Mouse (Mus musculus): ENCODE results near the gene Gm17387. TPM values are rescaled to one million over a fixed set of nuclear protein-coding genes. Genes with fewer than 3 reads are reported as not detected.

Gm17387 gene
- total RNA-seq (2014; rRNA removed) (not detected in 2 replicates), polyA plus RNA-seq (2012; rRNA removed) (not detected in 2 replicates)

DNA sequence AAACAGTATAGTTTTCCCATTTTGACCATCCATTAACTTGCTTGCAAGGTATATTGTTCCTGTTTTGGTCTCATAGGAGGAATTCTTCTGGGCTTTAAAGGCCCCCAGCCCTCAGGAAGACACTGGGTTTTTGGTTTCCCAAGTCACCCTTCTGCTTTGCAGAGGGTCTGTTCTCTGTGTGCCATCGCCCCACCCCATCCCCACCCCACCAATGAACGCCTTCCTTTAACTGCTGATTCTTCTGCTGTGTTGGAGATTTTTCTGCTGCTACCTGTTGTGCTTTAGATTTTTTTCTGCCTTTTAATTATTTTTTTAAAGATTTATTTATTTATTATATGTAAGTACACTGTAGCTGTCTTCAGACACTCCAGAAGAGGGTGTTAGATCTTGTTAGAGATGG, at the start of gene Gm17387:
Gene Gm17387 (plus strand): TSS at position 301 of the 400 bp plus-strand sequence.
- Histone ChIP-seq H3K4me3 (ENCODE audit: insufficient read depth, low read depth, low read length) (no peak within 1 kb of the TSS), H3K27me3 (ENCODE audit: control insufficient read depth, insufficient read depth, low read length) (no peaks in the 10 kb centered on the region), H3K79me2 (ENCODE audit: control insufficient read depth, insufficient read depth, low read length) (no peaks in the 10 kb centered on the region), H3K27ac (replicated peaks; ENCODE audit: insufficient read depth, low read depth, low read length) (no peak within 1 kb of the TSS), H3K9ac (ENCODE audit: low read depth, low read length) (no peak within 1 kb of the TSS), H3K4me1 (ENCODE audit: control insufficient read depth, insufficient read depth, low read length) (peaks cover 7% of the 10 kb centered on the region; the same call in 1 of the 2 replicates), H3K36me3 (ENCODE audit: control insufficient read depth, insufficient read depth, low read length) (no peaks in the 10 kb centered on the region)
- 98% methylated on average over 2 of the region's 2 CpGs for WGBS
- no peak for DNase-seq (ENCODE audit: extremely low read depth, low read depth, low spot score)
- TF ChIP-seq CTCF (IDR thresholded peaks at IDR 0.05; ENCODE audit: low read depth, low read length) (no peak), POLR2A (IDR thresholded peaks at IDR 0.05; ENCODE audit: extremely low read depth, insufficient read depth, low read length) (no peak)

DNA sequence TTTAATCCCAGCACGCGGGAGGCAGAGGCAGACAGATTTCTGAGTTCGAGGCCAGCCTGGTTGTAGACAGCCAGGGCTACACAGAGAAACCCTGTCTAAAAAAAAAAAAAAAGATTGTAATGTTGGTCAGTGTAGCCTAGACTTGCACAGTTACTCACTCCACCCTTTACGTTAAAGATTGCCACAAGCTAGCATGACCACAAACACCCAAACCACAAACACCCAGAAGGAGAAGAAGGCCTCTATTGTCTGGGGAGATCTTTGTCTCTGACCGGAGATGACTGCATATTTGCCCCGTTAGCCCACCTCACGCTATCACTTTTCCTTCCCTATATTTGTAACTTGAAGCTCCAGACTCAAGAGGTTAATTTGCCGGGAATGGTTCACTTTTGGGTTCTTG, 47.2 kb upstream of the Gm17387 start:
- Histone ChIP-seq H3K36me3 (ENCODE audit: control insufficient read depth, insufficient read depth, low read length) (no peaks in the 10 kb centered on the region), H3K4me3 (ENCODE audit: insufficient read depth, low read depth, low read length) (no peak overlapping the region), H3K9ac (ENCODE audit: low read depth, low read length) (no peak overlapping the region), H3K4me1 (ENCODE audit: control insufficient read depth, insufficient read depth, low read length) (no peaks in the 10 kb centered on the region), H3K27me3 (ENCODE audit: control insufficient read depth, insufficient read depth, low read length) (no peaks in the 10 kb centered on the region; the same call in 1 of the 2 replicates), H3K27ac (replicated peaks; ENCODE audit: insufficient read depth, low read depth, low read length) (no peak overlapping the region), H3K79me2 (ENCODE audit: control insufficient read depth, insufficient read depth, low read length) (no peaks in the 10 kb centered on the region)
- no peak for DNase-seq (ENCODE audit: extremely low read depth, low read depth, low spot score)
- TF ChIP-seq POLR2A (IDR thresholded peaks at IDR 0.05; ENCODE audit: extremely low read depth, insufficient read depth, low read length) (no peak), CTCF (IDR thresholded peaks at IDR 0.05; ENCODE audit: low read depth, low read length) (no peak)
- 90% methylated on average over 8 of the region's 8 CpGs for WGBS

DNA sequence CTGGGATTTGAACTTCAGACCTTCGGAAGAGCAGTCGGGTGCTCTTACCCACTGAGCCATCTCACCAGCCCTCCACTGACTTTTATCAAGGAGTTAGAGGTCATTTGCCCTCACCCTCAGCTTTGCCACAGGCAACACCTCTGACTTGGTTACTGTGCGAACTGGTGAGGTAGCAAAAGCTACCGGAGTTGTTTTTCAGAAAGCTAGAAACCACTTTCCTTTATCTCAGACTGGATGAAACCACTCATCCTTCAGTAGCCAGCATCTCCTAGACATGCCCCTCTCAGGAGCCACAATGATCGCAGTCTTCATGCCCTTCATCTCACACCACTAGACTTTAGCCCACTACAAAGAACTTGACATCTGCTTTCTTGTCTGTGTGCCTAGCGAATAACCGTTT, 46.0 kb upstream of the Gm17387 start:
- H3K4me3 ChIP-seq (ENCODE audit: insufficient read depth, low read depth, low read length): no peak overlapping the region
- H3K27ac ChIP-seq (replicated peaks; ENCODE audit: insufficient read depth, low read depth, low read length): no peak overlapping the region
- H3K36me3 ChIP-seq (ENCODE audit: control insufficient read depth, insufficient read depth, low read length): no peaks in the 10 kb centered on the region
- H3K4me1 ChIP-seq (ENCODE audit: control insufficient read depth, insufficient read depth, low read length): peaks cover 2% of the 10 kb centered on the region; the same call in 1 of the 2 replicates
- no peak for DNase-seq (ENCODE audit: extremely low read depth, low read depth, low spot score)
- WGBS: 90% methylated on average over 7 of the region's 7 CpGs
- TF ChIP-seq POLR2A (IDR thresholded peaks at IDR 0.05; ENCODE audit: extremely low read depth, insufficient read depth, low read length) (no peak), CTCF (IDR thresholded peaks at IDR 0.05; ENCODE audit: low read depth, low read length) (no peak)
- H3K27me3 ChIP-seq (ENCODE audit: control insufficient read depth, insufficient read depth, low read length): no peaks in the 10 kb centered on the region; the same call in 1 of the 2 replicates
- no peaks in the 10 kb centered on the region for H3K79me2 ChIP-seq (ENCODE audit: control insufficient read depth, insufficient read depth, low read length)
- no peak overlapping the region for H3K9ac ChIP-seq (ENCODE audit: low read depth, low read length)

DNA sequence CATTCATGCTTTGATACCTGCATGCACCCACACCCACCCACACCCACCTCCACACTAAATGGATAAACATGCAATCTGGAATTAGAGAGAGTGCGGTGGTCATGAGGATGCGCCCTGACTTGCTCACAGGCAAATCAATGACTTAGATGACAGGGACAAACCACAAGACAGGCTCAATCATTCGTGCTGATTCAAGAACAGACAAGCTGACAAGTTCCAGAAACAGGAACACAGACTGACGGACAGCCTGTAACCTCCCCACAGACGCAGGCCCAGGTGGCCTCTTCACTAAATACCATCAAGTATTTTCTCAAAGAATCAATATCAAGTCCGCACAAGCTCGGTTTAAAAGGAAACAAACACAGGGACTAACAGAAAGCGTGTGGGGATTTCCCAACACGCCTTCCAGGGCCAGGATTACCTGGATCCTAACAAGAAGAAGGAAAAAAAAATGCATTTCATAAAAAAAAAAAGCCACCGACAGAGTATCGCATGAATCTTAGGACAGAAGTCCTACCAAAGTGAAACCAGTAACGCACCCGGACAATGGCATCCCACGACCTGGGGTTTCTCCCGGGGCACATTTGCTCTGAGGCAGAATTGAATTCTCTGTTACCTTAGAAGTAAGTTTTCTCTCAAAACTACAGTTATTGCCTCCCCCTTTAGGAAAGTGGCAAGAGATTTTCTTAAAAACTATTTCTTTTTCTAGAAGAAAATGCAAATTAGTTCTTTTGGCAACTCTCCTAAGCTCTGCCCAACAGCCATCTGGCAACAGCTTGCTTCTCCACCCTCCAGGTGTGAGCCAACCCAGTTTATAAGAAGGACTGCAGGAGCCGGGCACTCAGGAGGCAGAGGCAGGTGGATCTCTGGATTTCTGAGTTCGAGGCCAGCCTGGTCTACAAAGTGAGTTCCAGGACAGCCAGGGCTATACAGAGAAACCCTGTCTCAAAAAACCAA, 41.5 kb upstream of the Gm17387 start:
- H3K27ac ChIP-seq (replicated peaks; ENCODE audit: insufficient read depth, low read depth, low read length): no peak overlapping the region
- no peaks in the 10 kb centered on the region for H3K36me3 ChIP-seq (ENCODE audit: control insufficient read depth, insufficient read depth, low read length)
- no peaks in the 10 kb centered on the region; the same call in 1 of the 2 replicates for H3K27me3 ChIP-seq (ENCODE audit: control insufficient read depth, insufficient read depth, low read length)
- TF ChIP-seq POLR2A (IDR thresholded peaks at IDR 0.05; ENCODE audit: extremely low read depth, insufficient read depth, low read length): no peak
- TF ChIP-seq CTCF (IDR thresholded peaks at IDR 0.05; ENCODE audit: low read depth, low read length): no peak
- H3K79me2 ChIP-seq (ENCODE audit: control insufficient read depth, insufficient read depth, low read length): no peaks in the 10 kb centered on the region
- 42% methylated on average over 17 of the region's 17 CpGs for WGBS
- DNase-seq (ENCODE audit: extremely low read depth, low read depth, low spot score): no peak
- H3K4me3 ChIP-seq (ENCODE audit: insufficient read depth, low read depth, low read length): no peak overlapping the region
- peaks cover 2% of the 10 kb centered on the region; the same call in 1 of the 2 replicates for H3K4me1 ChIP-seq (ENCODE audit: control insufficient read depth, insufficient read depth, low read length)
- no peak overlapping the region for H3K9ac ChIP-seq (ENCODE audit: low read depth, low read length)

DNA sequence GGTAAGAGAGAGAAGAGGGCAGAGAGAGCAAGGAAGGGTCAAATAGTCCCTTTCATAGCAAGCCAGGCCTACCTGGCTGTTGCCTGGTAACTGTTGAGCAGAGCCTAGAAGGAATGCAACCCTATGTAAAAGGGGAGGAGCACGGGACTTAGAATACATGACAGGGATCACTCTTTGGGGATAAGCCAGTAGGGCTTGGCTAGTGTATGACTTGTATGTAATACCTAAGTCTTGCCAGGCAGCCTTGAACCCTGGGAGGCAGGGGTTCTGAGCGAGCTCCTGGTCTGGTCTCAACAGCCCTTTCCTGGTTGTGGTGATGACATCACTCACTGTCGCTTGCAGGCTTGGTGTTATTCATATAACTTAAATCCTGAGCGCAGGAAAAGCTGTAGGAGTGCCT, 39.9 kb upstream of the Gm17387 start:
- H3K79me2 ChIP-seq (ENCODE audit: control insufficient read depth, insufficient read depth, low read length): no peaks in the 10 kb centered on the region
- peaks cover 2% of the 10 kb centered on the region; the same call in 1 of the 2 replicates for H3K4me1 ChIP-seq (ENCODE audit: control insufficient read depth, insufficient read depth, low read length)
- no peak for TF ChIP-seq CTCF (IDR thresholded peaks at IDR 0.05; ENCODE audit: low read depth, low read length)
- TF ChIP-seq POLR2A (IDR thresholded peaks at IDR 0.05; ENCODE audit: extremely low read depth, insufficient read depth, low read length): no peak
- no peaks in the 10 kb centered on the region for H3K27me3 ChIP-seq (ENCODE audit: control insufficient read depth, insufficient read depth, low read length)
- 92% methylated on average over 4 of the region's 4 CpGs for WGBS
- DNase-seq (ENCODE audit: extremely low read depth, low read depth, low spot score): no peak
- H3K27ac ChIP-seq (replicated peaks; ENCODE audit: insufficient read depth, low read depth, low read length): no peak overlapping the region
- H3K36me3 ChIP-seq (ENCODE audit: control insufficient read depth, insufficient read depth, low read length): no peaks in the 10 kb centered on the region
- no peak overlapping the region for H3K9ac ChIP-seq (ENCODE audit: low read depth, low read length)
- no peak overlapping the region for H3K4me3 ChIP-seq (ENCODE audit: insufficient read depth, low read depth, low read length)

Measured in liver, adult 2 months (tissue).